8 mouse cellular contexts compared by ENCODE assay signal in genomic region chr2:13558607-13559262, GRCm38 (mm10). TPM values are rescaled to one million over a fixed set of nuclear protein-coding genes. Genes with fewer than 3 reads are reported as not detected.
DNase-seq lines count a peak whose midpoint lies in the region; ATAC-seq lines count a peak whose summit lies in the region.

No protein-coding gene starts in this region.

- H3K27me3 ChIP-seq in liver, embryonic 13.5 days: no peaks in the 10 kb centered on the region; the same call in 1 of the 2 replicates
- no peaks in the 10 kb centered on the region for H3K27me3 ChIP-seq in forebrain, embryonic 12.5 days

- no peak overlapping the region for H3K4me2 ChIP-seq in liver, embryonic 13.5 days
- H3K4me2 ChIP-seq in forebrain, embryonic 12.5 days: no peak overlapping the region

- no peak overlapping the region for H3K9ac ChIP-seq in liver, embryonic 13.5 days
- H3K9ac ChIP-seq in forebrain, embryonic 12.5 days: no peak overlapping the region

- no peak overlapping the region for H3K4me3 ChIP-seq in liver, embryonic 13.5 days (replicated peaks)
- no peak overlapping the region for H3K4me3 ChIP-seq in forebrain, embryonic 12.5 days (replicated peaks)

- no peaks in the 10 kb centered on the region for H3K9me3 ChIP-seq in liver, embryonic 13.5 days (replicated peaks)
- H3K9me3 ChIP-seq in forebrain, embryonic 12.5 days: no peaks in the 10 kb centered on the region

- no peak overlapping the region for H3K27ac ChIP-seq in liver, embryonic 13.5 days
- H3K27ac ChIP-seq in forebrain, embryonic 12.5 days: no peak overlapping the region

- WGBS in liver, embryonic 13.5 days (ENCODE audit: insufficient replicate concordance): 14% methylated on average over 5 of the region's 5 CpGs
- WGBS in forebrain, embryonic 12.5 days: 55% methylated on average over 5 of the region's 5 CpGs

- no peaks in the 10 kb centered on the region for H3K36me3 ChIP-seq in liver, embryonic 13.5 days
- H3K36me3 ChIP-seq in forebrain, embryonic 12.5 days (replicated peaks): no peaks in the 10 kb centered on the region

- H3K4me1 ChIP-seq in liver, embryonic 13.5 days (replicated peaks): peaks cover 3% of the 10 kb centered on the region; the same call in 1 of the 2 replicates
- peaks cover 4% of the 10 kb centered on the region; the same call in 1 of the 2 replicates for H3K4me1 ChIP-seq in forebrain, embryonic 12.5 days

- 0 out of 2 replicates have a peak, but pooled peaks have one; percentile 41 for ATAC-seq in liver, embryonic 13.5 days (ENCODE audit: low read depth)
- no peak for ATAC-seq in forebrain, embryonic 12.5 days (ENCODE audit: low FRiP score)

- peak; percentile 11 for DNase-seq in adrenal gland, adult 2 months
- no peak for DNase-seq in adrenal gland, postnatal 25 days
- peak; percentile 7 for DNase-seq in urinary bladder, postnatal 14 days (ENCODE audit: low spot score)
- no peak for DNase-seq in urinary bladder, postnatal 4 days (ENCODE audit: low spot score in 2 of 2)
- DNase-seq in liver, embryonic 13.5 days: no peak
- DNase-seq in cerebellum, postnatal 36 days: no peak
- DNase-seq in frontal cortex, postnatal 14 days (ENCODE audit: low spot score in 2 of 2): no peak

RNA-seq across cellular contexts. Expression of gene Trdmt1, which starts 14.3 kb away (rescaled TPM):
- 1 to 10 TPM; 2.4 to 7.8 TPM for total RNA-seq in adrenal gland, adult 2 months (2021)
- polyA plus RNA-seq in adrenal gland, adult 2 months (2012; rRNA removed): 0.49 and 0.77 TPM in 2 replicates
- total RNA-seq in adrenal gland, postnatal 25 days (2021): 4.9 and 7.7 TPM in 2 replicates
- 4.8 and 5.3 TPM in 2 replicates for polyA plus RNA-seq in liver, embryonic 13.5 days (2015; fragmentation: Nextera tagmentation; extraction: Ambion mirVana)
- polyA plus RNA-seq in forebrain, embryonic 12.5 days (2016; fragmentation: Nextera tagmentation; extraction: Ambion mirVana): 6.6 and 7.8 TPM in 2 replicates

RNA-seq across cellular contexts. Expression of gene Vim, which starts 15.0 kb away (rescaled TPM):
- total RNA-seq in adrenal gland, adult 2 months (2021): 100 to 1,000 TPM; 137 to 269 TPM
- polyA plus RNA-seq in adrenal gland, adult 2 months (2012; rRNA removed): 661 and 728 TPM in 2 replicates
- 122 and 146 TPM in 2 replicates for total RNA-seq in adrenal gland, postnatal 25 days (2021)
- polyA plus RNA-seq in liver, embryonic 13.5 days (2015; fragmentation: Nextera tagmentation; extraction: Ambion mirVana): 95.1 and 97.9 TPM in 2 replicates
- polyA plus RNA-seq in forebrain, embryonic 12.5 days (2016; fragmentation: Nextera tagmentation; extraction: Ambion mirVana): 1,088 and 1,103 TPM in 2 replicates

Comparison
In these comparisons a context has a peak if more than half of its experiments do, and no peak if none do; other contexts are left out.
1. DNase-seq: peak in adrenal gland, adult 2 months (single experiment) and urinary bladder, postnatal 14 days (single experiment); none in adrenal gland, postnatal 25 days (single experiment), urinary bladder, postnatal 4 days (0 of 2), liver, embryonic 13.5 days (single experiment), cerebellum, postnatal 36 days (0 of 2) and frontal cortex, postnatal 14 days (0 of 2).